Mouse (Mus musculus): ENCODE measurements around the gene Elovl6. TPM values are rescaled to one million over a fixed set of nuclear protein-coding genes. Genes with fewer than 3 reads are reported as not detected.

Elovl6 gene
- polyA plus RNA-seq, 1 experiment from 2014 or later, result 34.2 TPM

GRCm38 (mm10) chr3:129686698-129687333, 154.7 kb downstream of the Elovl6 start:
- Histone ChIP-seq H3K27me3 (ENCODE audit: insufficient read depth, low read length) (no peaks in the 10 kb centered on the region), H3K4me1 (replicated peaks; ENCODE audit: insufficient read depth, low read length) (no peaks in the 10 kb centered on the region), H3K9ac (ENCODE audit: low read depth, low read length) (no peak overlapping the region), H3K4me3 (replicated peaks; ENCODE audit: low read depth, low read length) (no peak overlapping the region), H3K27ac (no peak overlapping the region), H3K9me3 (replicated peaks; ENCODE audit: low read length) (no peaks in the 10 kb centered on the region), H3K36me3 (ENCODE audit: insufficient read depth, low read length) (no peaks in the 10 kb centered on the region), H3K4me2 (ENCODE audit: low read length) (no peak overlapping the region)
- DNase-seq (ENCODE audit: low spot score) (peak; percentile 90), ATAC-seq (replicated peaks; ENCODE audit: low FRiP score, low read depth) (no peak)
- TF ChIP-seq CTCF (IDR thresholded peaks at IDR 0.05; ENCODE audit: low read depth), result peak; percentile 87
- WGBS, result 43% methylated on average over 8 of the region's 8 CpGs

GRCm38 (mm10) chr3:129687429-129687828, 155.3 kb downstream of the Elovl6 start:
- DNase-seq (ENCODE audit: low spot score) (no peak), ATAC-seq (replicated peaks; ENCODE audit: low FRiP score, low read depth) (no peak)
- Histone ChIP-seq H3K27ac (no peak overlapping the region), H3K27me3 (ENCODE audit: insufficient read depth, low read length) (no peaks in the 10 kb centered on the region), H3K9me3 (replicated peaks; ENCODE audit: low read length) (no peaks in the 10 kb centered on the region), H3K4me1 (replicated peaks; ENCODE audit: insufficient read depth, low read length) (no peaks in the 10 kb centered on the region), H3K36me3 (ENCODE audit: insufficient read depth, low read length) (no peaks in the 10 kb centered on the region), H3K4me2 (ENCODE audit: low read length) (no peak overlapping the region), H3K4me3 (replicated peaks; ENCODE audit: low read depth, low read length) (no peak overlapping the region), H3K9ac (ENCODE audit: low read depth, low read length) (no peak overlapping the region)
- WGBS, result 44% methylated on average over 5 of the region's 5 CpGs
- TF ChIP-seq CTCF (IDR thresholded peaks at IDR 0.05; ENCODE audit: low read depth), result no peak

Small RNA genes within 50 kb of the gene (microRNA-seq; reads per million reads assigned to microRNA genes)
- not detected for gene Gm24515

Other genes with a start within 250 kb of the Elovl6 start
- 108 and 117 TPM in 2 replicates for gene Enpep, start 199.6 kb upstream of the Elovl6 start, polyA plus RNA-seq (2015; fragmentation: Nextera tagmentation; extraction: Ambion mirVana)
- 2.6 and 2.8 TPM in 2 replicates for gene Egf, start 223.0 kb downstream of the Elovl6 start, polyA plus RNA-seq (2015; fragmentation: Nextera tagmentation; extraction: Ambion mirVana)

Measured in kidney, postnatal 0 days (tissue).